Mouse (Mus musculus) hindbrain, postnatal 0 days (tissue): ENCODE data around the gene Mex3a. TPM values are rescaled to one million over a fixed set of nuclear protein-coding genes. Genes with fewer than 3 reads are reported as not detected.
A peak's percentile ranks its signal among the peaks of the same experiment; 100 is the strongest.

Experiments used
- ATAC-seq: fragments of 200-750 bp; cut with Nextera tagmentation; 2 replicates; pipeline ENCODE4 v1.8.0; 2017; ENCODE audit warnings: mild to moderate bottlenecking, moderate TSS enrichment, moderate library complexity
- DNase-seq: peaks from one replicate; pipeline ENCODE4 v3.0.0-alpha.2; 2015; ENCODE audit warnings: low spot score
- H3K27ac ChIP-seq: fragments of 300-500 bp; sonication (generic); 2 replicates; pipeline ENCODE4 v1.5.1; 2014; ENCODE audit warnings: mild to moderate bottlenecking
- H3K27me3 ChIP-seq: fragments of 300-500 bp; sonication (generic); 2 replicates; pipeline ENCODE4 v1.6.1; 2014; ENCODE audit warnings: low read length, mixed read lengths; ENCODE audit not compliant: insufficient read depth
- H3K36me3 ChIP-seq: fragments of 300-500 bp; sonication (generic); 2 replicates; pipeline ENCODE4 v1.6.1; 2014; ENCODE audit warnings: low read length, mixed read lengths; ENCODE audit not compliant: insufficient read depth
- H3K4me1 ChIP-seq: fragments of 300-500 bp; sonication (generic); 2 replicates; pipeline ENCODE4 v1.6.1; 2014; ENCODE audit warnings: antibody characterized with exemption, low read length, mixed read lengths; ENCODE audit not compliant: insufficient read depth
- H3K4me2 ChIP-seq: fragments of 300-500 bp; sonication (generic); 2 replicates; pipeline ENCODE4 v1.6.1; 2014; ENCODE audit warnings: low read depth, mild to moderate bottlenecking, low read length, moderate library complexity, mixed read lengths
- H3K4me3 ChIP-seq: fragments of 300-500 bp; sonication (generic); 2 replicates; pipeline ENCODE4 v1.5.1; 2014; ENCODE audit warnings: low read length
- H3K9ac ChIP-seq: fragments of 300-500 bp; sonication (generic); replicated peaks from 2 replicates; pipeline ENCODE4 v1.6.1; 2014; ENCODE audit warnings: mild to moderate bottlenecking, low read length, moderate library complexity, mixed read lengths
- H3K9me3 ChIP-seq: fragments of 300-500 bp; sonication (generic); 2 replicates; pipeline ENCODE4 v1.6.1; 2016; ENCODE audit warnings: low read length, mixed read lengths
- CTCF ChIP-seq: IDR thresholded peaks from 2 replicates; pipeline ENCODE4 v1.5.1; 2016; ENCODE audit warnings: antibody characterized with exemption, control low read depth, low read depth
- WGBS: fragments of 180-500 bp; shearing (Covaris S2); extraction: QIAGEN DNeasy Blood & Tissue Kit; methylation state at CpG from one replicate; pipeline ENCODE4 v1.1.7; 2014; 5-methylcytosine and 5-hydroxymethylcytosine counted together
- polyA plus RNA-seq: library from polyadenylated mRNA; unstranded; fragments of >200 nt; fragmentation: Nextera tagmentation; extraction: Ambion mirVana; gene quantifications from 2 replicates; pipeline ENCODE4 v1.2.1, GENCODE M21; 2015
- total RNA-seq: library from RNA; depleted of rRNA; stranded (reverse); fragments of >200 nt; gene quantifications from 2 replicates; pipeline ENCODE4 v1.2.3, GENCODE M21; 2014

Mex3a gene
- total and polyA plus RNA-seq, 2 experiments from 2014 or later, result 15.3 to 52.3 TPM

DNA sequence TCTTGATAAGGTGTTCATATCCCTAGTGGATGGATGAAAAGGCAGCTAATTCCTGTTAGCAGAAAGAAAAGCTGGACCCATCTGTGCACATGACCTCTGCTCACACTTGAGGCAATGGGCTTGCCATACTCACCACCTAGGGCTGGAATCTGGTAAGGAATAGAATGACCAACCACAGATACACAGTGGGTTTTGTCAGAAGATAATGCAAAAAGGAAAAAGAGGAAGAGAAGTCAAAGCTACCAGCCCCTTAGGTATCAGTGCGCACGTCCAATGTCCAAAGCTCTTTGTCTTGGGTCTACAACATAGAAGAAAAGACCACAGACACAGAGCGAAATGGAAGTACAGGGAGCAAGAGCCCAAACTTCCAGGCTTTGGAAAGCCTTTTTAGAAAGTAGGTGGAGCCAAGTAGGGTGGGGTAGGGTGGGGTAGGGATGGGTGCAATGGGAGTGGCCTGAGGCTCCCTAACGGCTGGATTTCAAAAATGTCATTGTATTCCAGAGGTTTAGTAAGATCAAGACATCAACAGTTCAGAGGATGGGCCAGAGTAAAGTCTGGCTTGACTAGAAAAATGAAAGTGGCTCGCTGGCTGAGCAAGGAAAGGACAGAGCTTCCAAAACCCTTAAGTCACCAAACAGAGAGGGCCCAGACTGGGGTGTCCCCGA lies 30.7 kb upstream of the Mex3a start:
- Histone ChIP-seq H3K9ac (peak overlapping the region; percentile 82; the same call in 1 of the 2 replicates), H3K27me3 (no peaks in the 10 kb centered on the region), H3K4me3 (peak overlapping the region; percentile 69), H3K9me3 (no peaks in the 10 kb centered on the region), H3K27ac (0 out of 2 replicates have a peak overlapping the region, but pooled peaks have one; percentile 9), H3K4me2 (peak overlapping the region; percentile 90), H3K36me3 (no peaks in the 10 kb centered on the region), H3K4me1 (peaks cover 17% of the 10 kb centered on the region)
- DNase-seq, result no peak
- TF ChIP-seq CTCF, result no peak
- ATAC-seq, result no peak
- 65% methylated on average over 6 of the region's 6 CpGs for WGBS

DNA sequence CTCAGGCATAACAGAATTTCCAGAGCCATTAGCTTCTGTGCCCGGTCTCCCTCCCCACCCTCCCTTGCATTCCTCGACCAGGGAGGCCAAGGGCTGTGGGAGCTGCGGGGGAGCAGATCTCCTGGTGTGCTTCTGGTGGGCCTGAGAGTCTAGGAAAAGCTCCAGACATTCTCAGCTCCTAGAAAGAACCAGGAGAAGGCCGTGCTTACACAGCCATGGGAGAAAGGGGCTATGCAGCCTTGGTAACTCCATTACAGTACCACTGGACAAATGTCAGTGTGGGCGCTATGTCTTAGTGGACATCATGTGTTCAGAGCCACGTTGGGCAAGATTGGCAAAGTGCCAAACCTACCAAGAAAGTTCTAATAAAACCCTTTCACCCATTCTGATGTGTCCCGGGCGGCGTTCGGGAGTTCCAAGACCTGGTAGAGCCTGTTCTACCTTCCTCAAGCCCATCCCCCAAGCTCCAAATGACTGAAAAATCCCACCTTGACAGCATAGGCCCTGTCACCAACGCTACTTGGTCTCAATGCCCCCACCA lies 30.1 kb upstream of the Mex3a start:
- Histone ChIP-seq H3K4me1 (peaks cover 17% of the 10 kb centered on the region), H3K4me3 (peak overlapping the region; percentile 69), H3K9ac (peak overlapping the region; percentile 82), H3K36me3 (no peaks in the 10 kb centered on the region), H3K4me2 (peak overlapping the region; percentile 90), H3K9me3 (no peaks in the 10 kb centered on the region), H3K27me3 (no peaks in the 10 kb centered on the region), H3K27ac (peak overlapping the region; percentile 82; the same call in 1 of the 2 replicates)
- ATAC-seq (peak; percentile 6; the same call in 1 of the 2 replicates), DNase-seq (peak; percentile 50)
- no peak for TF ChIP-seq CTCF
- WGBS, result 24% methylated on average over 11 of the region's 11 CpGs

DNA sequence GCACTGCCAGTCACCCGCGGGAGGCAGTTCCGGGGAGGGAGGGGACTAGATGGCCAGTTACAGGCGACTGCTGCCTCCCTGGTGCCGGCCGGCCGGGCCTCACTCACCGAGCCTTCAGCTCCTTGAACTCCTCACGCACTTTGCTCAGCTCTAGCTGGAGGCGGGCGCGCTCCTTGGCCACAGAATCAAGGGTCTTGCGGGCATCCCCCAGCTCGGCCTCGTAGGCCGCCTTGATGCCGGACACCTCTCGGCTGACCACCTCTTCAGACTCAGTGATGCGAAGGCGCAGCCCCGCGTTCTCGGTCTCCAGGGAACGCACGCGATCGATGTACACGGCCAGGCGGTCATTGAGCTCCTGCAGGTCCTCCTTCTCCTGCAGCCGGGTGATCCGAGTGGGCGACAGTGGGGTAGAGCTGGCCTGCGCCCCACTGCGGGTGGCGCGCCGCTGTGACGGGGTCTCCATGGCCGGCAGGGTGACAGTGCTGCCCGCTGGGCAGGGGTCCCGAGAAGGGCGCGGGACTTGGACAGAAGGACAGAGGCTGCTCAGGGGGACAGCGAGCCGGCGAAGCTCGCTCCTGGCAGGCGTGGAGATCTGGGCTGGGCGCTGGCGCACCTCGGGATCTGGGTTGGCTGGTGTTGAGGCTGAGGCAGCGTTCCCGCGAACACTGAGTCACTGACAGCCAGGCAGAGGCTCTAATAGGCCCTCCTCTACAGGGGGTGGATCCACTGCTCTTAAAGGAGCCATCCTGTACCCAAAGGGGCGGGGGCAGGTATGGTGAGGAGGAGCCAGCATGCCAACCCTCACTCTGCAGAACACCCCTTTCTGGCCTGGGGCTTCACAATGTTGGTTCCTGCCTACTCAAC lies 29.3 kb upstream of the Mex3a start:
- DNase-seq (peak; percentile 92), ATAC-seq (peak; percentile 93)
- H3K9ac ChIP-seq, result peak overlapping the region; percentile 82
- H3K27ac ChIP-seq, result peak overlapping the region; percentile 82
- no peaks in the 10 kb centered on the region for H3K9me3 ChIP-seq
- H3K4me3 ChIP-seq, result peak overlapping the region; percentile 69
- H3K27me3 ChIP-seq, result no peaks in the 10 kb centered on the region
- peak overlapping the region; percentile 90 for H3K4me2 ChIP-seq
- no peaks in the 10 kb centered on the region for H3K36me3 ChIP-seq
- 1% methylated on average over 54 of the region's 55 CpGs for WGBS
- no peak for TF ChIP-seq CTCF
- peaks cover 17% of the 10 kb centered on the region for H3K4me1 ChIP-seq

DNA sequence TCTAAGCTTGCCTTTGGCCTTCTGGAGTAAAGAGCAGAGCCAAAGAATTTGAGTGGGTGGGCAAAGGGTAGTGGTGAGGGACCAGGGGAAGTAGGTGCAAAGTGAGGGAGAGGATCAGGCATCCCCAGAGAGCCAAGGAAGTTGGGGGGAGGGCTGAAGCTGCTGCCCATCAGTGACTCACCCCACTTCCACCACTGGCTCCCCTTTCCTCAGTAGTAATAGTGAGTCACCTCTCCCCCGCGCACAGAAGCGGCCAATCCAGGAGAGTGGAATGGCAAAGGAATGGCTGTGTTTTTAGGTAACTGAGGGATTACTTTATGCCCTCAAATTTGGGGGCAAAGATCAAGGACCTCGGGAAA lies 28.7 kb upstream of the Mex3a start:
- Histone ChIP-seq H3K4me1 (peaks cover 17% of the 10 kb centered on the region), H3K27ac (peak overlapping the region; percentile 82), H3K36me3 (no peaks in the 10 kb centered on the region), H3K9ac (peak overlapping the region; percentile 82; the same call in 1 of the 2 replicates), H3K4me3 (peak overlapping the region; percentile 69), H3K9me3 (no peaks in the 10 kb centered on the region), H3K4me2 (peak overlapping the region; percentile 90), H3K27me3 (no peaks in the 10 kb centered on the region)
- no peak for TF ChIP-seq CTCF
- ATAC-seq (no peak; the same call in 1 of the 2 replicates), DNase-seq (no peak)
- 26% methylated on average over 4 of the region's 4 CpGs for WGBS

DNA sequence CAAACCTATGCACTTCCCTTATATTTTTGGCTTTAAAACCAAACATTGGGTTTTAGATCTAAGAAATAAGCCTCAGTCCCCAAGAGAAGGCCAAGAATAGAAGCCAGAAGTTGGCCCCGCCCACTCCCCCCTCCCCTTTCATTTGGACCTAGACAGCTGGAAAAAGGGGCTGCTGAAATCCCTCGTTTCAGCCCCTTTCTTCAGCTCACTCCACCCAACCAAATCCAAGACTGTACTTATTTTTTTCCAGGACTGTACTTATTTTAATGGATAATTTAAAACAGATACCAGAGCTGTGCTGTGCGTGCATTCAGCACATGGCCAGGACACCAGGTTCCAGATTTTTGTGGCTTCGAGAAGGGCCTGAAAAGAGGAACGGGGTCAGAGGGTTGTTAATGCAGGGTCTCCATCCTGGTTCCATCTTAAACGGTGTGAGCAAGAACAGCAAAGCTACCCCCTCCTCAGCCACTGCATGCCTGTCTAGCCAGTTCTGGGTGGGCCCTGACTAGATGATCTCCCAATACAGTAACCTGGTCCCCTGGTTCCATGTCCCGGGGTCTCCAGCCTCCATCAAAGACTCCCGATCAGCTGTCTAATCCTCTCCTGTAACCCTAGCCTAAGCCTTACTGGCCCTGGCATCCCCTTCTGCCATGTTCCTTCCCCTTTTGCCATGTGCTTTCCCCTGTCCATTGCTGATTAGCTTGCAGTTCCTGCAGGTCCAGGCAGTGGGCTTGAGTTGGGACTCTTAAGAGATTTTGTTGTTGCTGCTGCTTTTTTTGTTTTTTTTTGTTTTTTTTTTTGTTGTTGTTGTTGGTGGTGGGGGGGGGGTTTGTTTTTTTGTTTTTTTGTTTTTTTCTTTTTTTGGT lies 28.1 kb upstream of the Mex3a start:
- peaks cover 17% of the 10 kb centered on the region for H3K4me1 ChIP-seq
- ATAC-seq (no peak), DNase-seq (no peak)
- H3K36me3 ChIP-seq, result no peaks in the 10 kb centered on the region
- H3K4me2 ChIP-seq, result no peak overlapping the region
- no peak overlapping the region for H3K4me3 ChIP-seq
- 57% methylated on average over 8 of the region's 8 CpGs for WGBS
- no peak overlapping the region for H3K27ac ChIP-seq
- H3K9ac ChIP-seq, result no peak overlapping the region
- H3K9me3 ChIP-seq, result no peaks in the 10 kb centered on the region
- TF ChIP-seq CTCF, result no peak
- H3K27me3 ChIP-seq, result no peaks in the 10 kb centered on the region

DNA sequence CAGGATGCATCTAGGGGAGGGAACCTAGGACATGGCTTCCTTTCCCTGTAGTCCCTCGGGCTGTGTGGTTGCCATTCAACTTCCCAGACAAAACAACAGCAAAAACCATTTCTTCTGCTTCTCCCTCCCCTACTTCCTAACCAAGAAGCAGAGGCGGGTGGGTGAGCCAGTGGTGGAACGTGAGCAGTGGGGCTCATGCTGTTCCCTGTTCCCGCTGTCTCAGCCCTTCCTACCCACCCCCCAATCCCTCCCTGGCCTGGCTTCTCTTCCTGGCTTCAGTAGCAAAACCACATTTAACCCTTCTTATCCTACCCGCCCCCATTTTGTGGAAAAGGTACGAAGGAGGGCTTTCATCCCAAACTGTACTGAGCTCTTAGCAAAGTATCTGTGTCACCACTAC lies 27.1 kb upstream of the Mex3a start:
- Histone ChIP-seq H3K9me3 (no peaks in the 10 kb centered on the region), H3K9ac (no peak overlapping the region), H3K27ac (no peak overlapping the region), H3K36me3 (no peaks in the 10 kb centered on the region), H3K4me2 (no peak overlapping the region), H3K27me3 (no peaks in the 10 kb centered on the region), H3K4me3 (no peak overlapping the region), H3K4me1 (peaks cover 24% of the 10 kb centered on the region)
- DNase-seq (no peak), ATAC-seq (no peak)
- no peak for TF ChIP-seq CTCF
- WGBS, result 59% methylated on average over 5 of the region's 6 CpGs
